In genomic region chrX:136204406-136204805, GRCm38 (mm10) we compare ENCODE assay signal across 15 mouse cellular contexts. TPM values are rescaled to one million over a fixed set of nuclear protein-coding genes. Genes with fewer than 3 reads are reported as not detected.
"Had no signal": no experiment of that assay in that cellular context is flagged by ENCODE, and none has a peak within 500 bp of the region (broad histone marks: within the 10 kb centered on the region; RNA-seq: fewer than 3 reads in every experiment).

No protein-coding gene starts in this region.

- H3K4me1 ChIP-seq: midbrain, embryonic 12.5 days; neural tube, embryonic 13.5 days; stomach, embryonic 15.5 days had no signal

- H3K9ac ChIP-seq: neural tube, embryonic 15.5 days; stomach, embryonic 15.5 days had no signal

- H3K9me3 ChIP-seq: midbrain, embryonic 10.5 days; midbrain, embryonic 12.5 days; neural tube, embryonic 13.5 days; neural tube, embryonic 15.5 days; stomach, embryonic 15.5 days had no signal

- H3K27me3 ChIP-seq: neural tube, embryonic 15.5 days; stomach, embryonic 15.5 days had no signal

- H3K27ac ChIP-seq: midbrain, embryonic 10.5 days; midbrain, embryonic 12.5 days; neural tube, embryonic 13.5 days; stomach, embryonic 15.5 days; stomach, postnatal 0 days had no signal

- H3K36me3 ChIP-seq: midbrain, embryonic 10.5 days; midbrain, embryonic 12.5 days; neural tube, embryonic 13.5 days; neural tube, embryonic 15.5 days; stomach, embryonic 15.5 days had no signal

- DNase-seq: midbrain, embryonic 14.5 days; thymus, adult 2 months; thymus, postnatal 25 days; thymus, postnatal 4 days had no signal

RNA-seq across cellular contexts. Expression of gene Tceal5, which starts 0.7 kb away (rescaled TPM):
- total RNA-seq: megakaryocyte, adult 5-6 weeks; megakaryocyte-erythroid progenitor cell, adult 5-6 weeks had no signal
- polyA plus RNA-seq: spleen, adult 2 months; testis, adult 2 months had no signal

RNA-seq across cellular contexts. Expression of gene Tceal7, which starts 10.2 kb away (rescaled TPM):
- total RNA-seq: megakaryocyte, adult 5-6 weeks; megakaryocyte-erythroid progenitor cell, adult 5-6 weeks had no signal
- polyA plus RNA-seq: spleen, adult 2 months; testis, adult 2 months; thymus, adult 2 months; urinary bladder, adult 2 months had no signal

RNA-seq across cellular contexts. Expression of gene Bex1, which starts 10.9 kb away (rescaled TPM):
- total RNA-seq: megakaryocyte, adult 5-6 weeks had no signal
- polyA plus RNA-seq: spleen, adult 2 months had no signal
